ENCODE assay signal across 26 mouse cellular contexts in genomic region chr9:72256646-72257045, GRCm38 (mm10). TPM values are rescaled to one million over a fixed set of nuclear protein-coding genes. Genes with fewer than 3 reads are reported as not detected.
DNase-seq lines count a peak whose midpoint lies in the region; ATAC-seq and TF ChIP-seq lines count a peak whose summit lies in the region.
"Had no signal": no experiment of that assay in that cellular context is flagged by ENCODE, and none has a peak within 500 bp of the region (broad histone marks: within the 10 kb centered on the region; RNA-seq: fewer than 3 reads in every experiment).

No protein-coding gene starts in this region.

- no peaks in the 10 kb centered on the region for H3K27me3 ChIP-seq in limb, embryonic 14.5 days (ENCODE audit: control insufficient read depth, insufficient read depth, low read length)
- no peaks in the 10 kb centered on the region for H3K27me3 ChIP-seq in limb, embryonic 10.5 days (ENCODE audit: low read depth, poor library complexity, severe bottlenecking)
- H3K27me3 ChIP-seq: CH12.LX; embryonic facial prominence, embryonic 12.5 days; embryonic facial prominence, embryonic 15.5 days; forebrain, embryonic 12.5 days had no signal

- no peaks in the 10 kb centered on the region for H3K36me3 ChIP-seq in limb, embryonic 14.5 days (ENCODE audit: control insufficient read depth, insufficient read depth, low read length)
- H3K36me3 ChIP-seq in limb, embryonic 10.5 days, result no peaks in the 10 kb centered on the region
- H3K36me3 ChIP-seq: embryonic facial prominence, embryonic 12.5 days; embryonic facial prominence, embryonic 15.5 days; forebrain, embryonic 10.5 days; forebrain, embryonic 12.5 days; G1E had no signal

- TF ChIP-seq POLR2A in limb, embryonic 14.5 days (IDR thresholded peaks at IDR 0.05; ENCODE audit: borderline replicate concordance, extremely low read depth, insufficient read depth, insufficient read length), result no peak

- WGBS in limb, embryonic 14.5 days, result 58% methylated on average over 3 of the region's 3 CpGs
- 88% methylated on average over 3 of the region's 3 CpGs for WGBS in limb, embryonic 10.5 days

- TF ChIP-seq CTCF in layer of hippocampus, adult 2 months (conservative IDR thresholded peaks at IDR 0.05), result no peak

- H3K4me3 ChIP-seq in limb, embryonic 14.5 days (replicated peaks; ENCODE audit: low read length), result no peak overlapping the region
- H3K4me3 ChIP-seq in limb, embryonic 10.5 days, result no peak overlapping the region
- H3K4me3 ChIP-seq in layer of hippocampus, adult 2 months, result no peak overlapping the region
- H3K4me3 ChIP-seq: embryonic facial prominence, embryonic 12.5 days; embryonic facial prominence, embryonic 15.5 days; erythroblast, embryonic 14.5 days; forebrain, embryonic 10.5 days; forebrain, embryonic 12.5 days had no signal

- H3K9me3 ChIP-seq in limb, embryonic 14.5 days (ENCODE audit: control insufficient read depth, low read length), result no peaks in the 10 kb centered on the region
- H3K9me3 ChIP-seq in limb, embryonic 10.5 days (replicated peaks), result no peaks in the 10 kb centered on the region
- H3K9me3 ChIP-seq: embryonic facial prominence, embryonic 15.5 days; forebrain, embryonic 10.5 days; forebrain, embryonic 12.5 days; G1E had no signal

- H3K4me2 ChIP-seq in limb, embryonic 14.5 days (replicated peaks; ENCODE audit: low read depth, low read length, severe bottlenecking), result no peak overlapping the region
- H3K4me2 ChIP-seq: embryonic facial prominence, embryonic 12.5 days; embryonic facial prominence, embryonic 15.5 days; forebrain, embryonic 12.5 days had no signal

- no peaks in the 10 kb centered on the region for H3K4me1 ChIP-seq in limb, embryonic 14.5 days (ENCODE audit: control insufficient read depth, insufficient read depth, low read length)
- H3K4me1 ChIP-seq in limb, embryonic 10.5 days, result no peaks in the 10 kb centered on the region
- H3K4me1 ChIP-seq: embryonic facial prominence, embryonic 12.5 days; embryonic facial prominence, embryonic 15.5 days; forebrain, embryonic 12.5 days had no signal

- ATAC-seq in limb, embryonic 14.5 days (ENCODE audit: low FRiP score, low read depth), result 0 out of 2 replicates have a peak, but pooled peaks have one; percentile 41
- ATAC-seq: CD4-positive, CD25-positive, alpha-beta regulatory T cell, adult 4 months; forebrain, embryonic 14.5 days; forebrain, embryonic 16.5 days had no signal

- peak; percentile 46 for DNase-seq in limb, embryonic 14.5 days (ENCODE audit: low spot score)
- DNase-seq in limb, embryonic 10.5 days (ENCODE audit: low spot score), result no peak
- DNase-seq in 3T3-L1 (ENCODE audit: low read depth, low spot score) (peak; percentile 59), NIH3T3 (ENCODE audit: low read depth) (peak; percentile 65)
- no peak for DNase-seq in layer of hippocampus, adult 2 months (ENCODE audit: low spot score in 2 of 2)
- DNase-seq: adrenal gland, adult 2 months; adrenal gland, postnatal 10 days; adrenal gland, postnatal 25 days; B cell, adult 2 months; cerebellum, adult 11 months; cerebellum, adult 18-20 months; cerebellum, adult 8-10 months; cerebellum, adult 9-11 months; cerebellum, postnatal 14 days; cerebellum, postnatal 36 days; embryo, embryonic 11 days had no signal

- H3K9ac ChIP-seq in limb, embryonic 14.5 days (ENCODE audit: low read depth, low read length, severe bottlenecking), result no peak overlapping the region
- H3K9ac ChIP-seq: embryonic facial prominence, embryonic 12.5 days; embryonic facial prominence, embryonic 15.5 days; forebrain, embryonic 12.5 days had no signal

- H3K27ac ChIP-seq in limb, embryonic 14.5 days (replicated peaks; ENCODE audit: low read depth, low read length), result no peak overlapping the region
- H3K27ac ChIP-seq in limb, embryonic 10.5 days, result no peak overlapping the region
- H3K27ac ChIP-seq in layer of hippocampus, adult 2 months, result no peak overlapping the region
- H3K27ac ChIP-seq: embryonic facial prominence, embryonic 12.5 days; embryonic facial prominence, embryonic 15.5 days; forebrain, embryonic 10.5 days; forebrain, embryonic 12.5 days had no signal

RNA-seq across cellular contexts. Expression of gene Zfp280d, which starts 18.0 kb away (rescaled TPM):
- 52.8 and 60.6 TPM in 2 replicates for polyA plus RNA-seq in limb, embryonic 14.5 days (2012; rRNA removed)
- 39.1 and 47.6 TPM in 2 replicates for polyA plus RNA-seq in limb, embryonic 14.5 days (2014; fragmentation: Nextera tagmentation; extraction: Ambion mirVana)
- polyA plus RNA-seq in limb, embryonic 10.5 days (2016; fragmentation: Nextera tagmentation; extraction: Ambion mirVana), result 43.2 and 51.8 TPM in 2 replicates
- 10 to 100 TPM; 50.5 to 56.2 TPM for total RNA-seq in layer of hippocampus, adult 2 months (2021)

Comparison
In these comparisons a context has a peak if more than half of its experiments do, and no peak if none do; other contexts are left out.
1. DNase-seq: peak in limb, embryonic 14.5 days (single experiment), 3T3-L1 (single experiment) and NIH3T3 (single experiment); none in limb, embryonic 10.5 days (single experiment) and layer of hippocampus, adult 2 months (0 of 2).